Mouse (Mus musculus) C2C12 (cell line): ENCODE data around the gene Ptger2. TPM values are rescaled to one million over a fixed set of nuclear protein-coding genes. Genes with fewer than 3 reads are reported as not detected.
A peak's percentile ranks its signal among the peaks of the same experiment; 100 is the strongest.

ENCODE experiments used
- H3K27me3 ChIP-seq: one replicate; pipeline ENCODE4 v1.6.1; 2011; ENCODE audit not compliant: control insufficient read depth, insufficient read depth, insufficient read length
- H3K36me3 ChIP-seq: one replicate; pipeline ENCODE4 v1.6.1; 2011; ENCODE audit not compliant: control insufficient read depth, insufficient read depth
- H3K4me3 ChIP-seq: one replicate; pipeline ENCODE4 v1.5.1; 2011; ENCODE audit warnings: mild to moderate bottlenecking, control low read depth; ENCODE audit not compliant: poor library complexity, insufficient read depth, severe bottlenecking
- H3K79me2 ChIP-seq: one replicate; pipeline ENCODE4 v1.6.1; 2011; ENCODE audit not compliant: control insufficient read depth, insufficient read depth
- H3K79me3 ChIP-seq: one replicate; pipeline ENCODE4 v1.6.1; 2011; ENCODE audit warnings: low read depth, control low read depth
- H3ac ChIP-seq: one replicate; pipeline ENCODE3; 2011; ENCODE audit warnings: low read depth; ENCODE audit not compliant: control insufficient read depth, insufficient read length
- CEBPB ChIP-seq: IDR thresholded peaks from one replicate; pipeline ENCODE4 v1.6.1; 2011; ENCODE audit warnings: low read depth, mild to moderate bottlenecking, control low read depth, moderate library complexity
- CTCF ChIP-seq: IDR thresholded peaks from one replicate; pipeline ENCODE4 v1.5.1; 2011; ENCODE audit not compliant: control insufficient read depth, insufficient read depth, insufficient read length
- FOSL1 ChIP-seq: IDR thresholded peaks from one replicate; pipeline ENCODE4 v1.8.0; 2011; ENCODE audit warnings: mild to moderate bottlenecking, low read length; ENCODE audit not compliant: poor library complexity, insufficient read depth, severe bottlenecking
- MAX ChIP-seq: IDR thresholded peaks from one replicate; pipeline ENCODE4 v1.6.1; 2011; ENCODE audit warnings: mild to moderate bottlenecking, control low read depth
- MYOD1 ChIP-seq: IDR thresholded peaks from one replicate; pipeline ENCODE4 v1.6.1; 2011; ENCODE audit warnings: low read depth; ENCODE audit not compliant: control insufficient read depth, insufficient read length
- MYOG ChIP-seq: IDR thresholded peaks from one replicate; pipeline ENCODE4 v1.6.1; 2011; ENCODE audit not compliant: control insufficient read depth, insufficient read length; ENCODE audit errors: extremely low read depth
- USF1 ChIP-seq: IDR thresholded peaks from one replicate; pipeline ENCODE4 v1.6.1; 2011; ENCODE audit warnings: low read depth, mild to moderate bottlenecking, control low read depth, moderate library complexity
- microRNA-seq: library from miRNA; unstranded; fragments of <30 nt; microRNA quantifications from one replicate; pipeline ENCODE4, GENCODE M21; 2019; ENCODE audit warnings: borderline microRNAs expressed
- polyA plus RNA-seq: library from polyadenylated mRNA; unstranded; fragments of >200 nt; fragmentation: generic; extraction: Trizol; gene quantifications from one replicate; pipeline ENCODE4 v1.2.1, GENCODE M21; 2012; ENCODE audit warnings: missing spikeins

Gene Ptger2
- polyA plus RNA-seq, 1 experiment = not detected

DNA sequence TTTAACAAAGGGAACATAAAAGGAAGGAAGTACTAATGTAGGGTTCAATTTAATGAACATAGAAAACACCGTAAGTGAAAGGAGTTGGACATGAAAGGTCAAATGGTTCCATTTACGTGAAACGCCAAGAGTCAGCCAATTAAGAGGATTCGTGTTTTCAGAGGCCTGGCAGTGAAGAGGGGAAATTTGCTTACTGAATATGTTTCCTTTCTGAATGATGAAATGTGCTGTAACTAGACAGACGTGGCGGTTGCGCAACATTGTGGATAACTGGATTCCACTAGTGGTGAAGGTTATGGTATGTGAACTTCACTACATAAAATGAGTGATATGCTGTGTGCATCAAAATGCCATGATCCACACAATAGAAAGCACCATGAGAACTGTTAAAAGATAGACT is 50.1 kb downstream of the Ptger2 start:
- H3K4me3 ChIP-seq = no peak overlapping the region
- no peaks in the 10 kb centered on the region for H3K27me3 ChIP-seq
- no peaks in the 10 kb centered on the region for H3K79me3 ChIP-seq
- no peaks in the 10 kb centered on the region for H3K79me2 ChIP-seq
- no peak overlapping the region for H3ac ChIP-seq
- H3K36me3 ChIP-seq = no peaks in the 10 kb centered on the region
- TF ChIP-seq MYOD1 (no peak), CTCF (no peak), USF1 (no peak), MYOG (no peak), CEBPB (peak; percentile 68), MAX (no peak), FOSL1 (no peak)

DNA sequence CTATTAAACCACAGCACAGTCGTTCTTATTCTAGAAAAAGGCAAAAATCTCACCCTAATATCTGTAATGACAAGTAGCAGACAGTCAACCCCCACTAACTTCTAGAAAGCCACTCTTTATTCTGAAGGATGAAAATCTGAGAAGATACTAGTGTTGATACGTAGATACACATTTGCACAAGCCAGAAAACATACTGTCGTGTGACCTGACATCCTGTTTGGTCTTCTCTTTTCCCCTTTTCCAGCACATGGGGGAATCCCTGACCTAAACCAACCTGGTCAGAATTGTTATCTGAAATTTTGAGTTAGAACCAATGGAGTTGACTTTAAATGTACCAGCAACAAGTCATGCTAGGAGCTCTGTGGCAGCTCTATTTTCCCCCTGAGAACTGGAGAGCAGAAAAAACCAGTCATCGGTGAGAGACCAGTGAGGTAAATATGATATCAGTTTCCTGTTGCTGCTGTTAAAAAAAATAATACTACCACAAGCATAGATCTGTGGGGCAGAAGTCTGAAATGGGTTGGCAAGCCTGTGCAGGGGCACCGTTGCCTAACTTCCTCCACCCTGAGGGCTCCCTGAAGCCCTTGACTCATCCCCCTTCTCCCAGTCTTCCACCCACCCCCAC is 53.0 kb downstream of the Ptger2 start:
- no peaks in the 10 kb centered on the region for H3K79me2 ChIP-seq
- no peak overlapping the region for H3K4me3 ChIP-seq
- H3ac ChIP-seq = no peak overlapping the region
- H3K27me3 ChIP-seq = no peaks in the 10 kb centered on the region
- no peaks in the 10 kb centered on the region for H3K36me3 ChIP-seq
- TF ChIP-seq USF1 (no peak), MAX (no peak), MYOG (no peak), MYOD1 (no peak), CEBPB (no peak), CTCF (no peak), FOSL1 (no peak)
- no peaks in the 10 kb centered on the region for H3K79me3 ChIP-seq

DNA sequence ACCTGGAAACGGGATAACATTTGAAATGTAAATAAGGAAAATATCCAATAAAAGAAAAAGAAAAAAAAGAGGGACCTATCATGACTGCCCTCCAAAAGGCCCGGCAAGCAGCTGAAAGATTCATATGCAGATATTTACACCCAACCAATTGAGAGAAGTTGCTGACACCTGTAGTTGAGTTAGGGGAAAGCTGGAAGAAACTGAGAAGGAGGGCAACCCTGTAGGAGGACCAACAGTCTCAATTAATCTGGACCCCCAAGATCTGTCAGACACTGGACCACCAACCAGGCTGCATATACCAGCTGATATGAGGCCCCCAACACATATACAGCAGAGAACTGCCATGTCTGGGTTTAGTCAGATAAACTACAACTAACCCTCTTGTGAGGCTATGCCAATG is 60.1 kb downstream of the Ptger2 start:
- no peaks in the 10 kb centered on the region for H3K79me2 ChIP-seq

DNA sequence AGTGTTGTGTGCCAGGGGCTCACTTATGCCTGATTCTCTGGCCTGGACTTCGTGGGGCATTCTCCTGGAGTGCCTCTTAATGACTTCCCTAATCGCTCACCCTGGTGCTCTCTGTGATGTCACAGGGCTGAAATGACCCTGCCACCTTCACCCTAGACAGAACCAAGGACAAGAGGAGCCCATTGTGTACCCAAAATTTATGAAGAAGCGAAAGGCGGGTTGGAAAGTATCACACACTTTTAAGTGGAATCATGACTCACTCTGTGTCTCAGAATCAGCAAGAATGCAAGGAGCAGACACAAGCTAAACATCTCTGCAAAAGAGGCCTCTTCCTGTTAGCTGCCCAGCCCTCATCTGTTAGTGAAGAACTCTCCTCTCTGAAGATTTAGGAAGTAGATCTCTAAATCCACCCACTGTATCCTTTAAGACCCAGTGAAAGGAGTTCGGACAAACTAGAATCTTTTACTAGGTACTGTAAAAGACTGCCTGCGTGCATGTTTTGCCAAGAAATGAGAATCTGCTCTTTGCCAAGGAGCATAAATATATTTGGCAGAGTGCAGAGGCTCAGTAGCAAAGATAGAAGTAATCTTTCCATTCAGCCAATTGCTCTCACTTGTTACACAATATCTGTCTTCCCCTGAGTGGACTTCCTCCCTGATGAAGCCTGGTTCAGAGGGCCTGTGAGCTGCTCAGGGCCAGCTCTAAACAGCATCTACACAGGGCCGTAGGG is 61.9 kb downstream of the Ptger2 start:
- no peak overlapping the region for H3ac ChIP-seq
- H3K4me3 ChIP-seq = no peak overlapping the region
- no peaks in the 10 kb centered on the region for H3K79me3 ChIP-seq
- TF ChIP-seq USF1 = no peak
- TF ChIP-seq MYOD1 = no peak
- no peak for TF ChIP-seq MYOG
- no peak for TF ChIP-seq MAX
- TF ChIP-seq FOSL1 = no peak
- TF ChIP-seq CEBPB = no peak
- no peak for TF ChIP-seq CTCF
- H3K79me2 ChIP-seq = no peaks in the 10 kb centered on the region
- H3K27me3 ChIP-seq = no peaks in the 10 kb centered on the region
- no peaks in the 10 kb centered on the region for H3K36me3 ChIP-seq

More for the DNA sequence above, 60.1 kb downstream of the Ptger2 start:
- H3ac ChIP-seq = no peak overlapping the region
- TF ChIP-seq CTCF = no peak
- no peak overlapping the region for H3K4me3 ChIP-seq
- no peaks in the 10 kb centered on the region for H3K79me3 ChIP-seq
- H3K27me3 ChIP-seq = no peaks in the 10 kb centered on the region
- H3K36me3 ChIP-seq = no peaks in the 10 kb centered on the region

DNA sequence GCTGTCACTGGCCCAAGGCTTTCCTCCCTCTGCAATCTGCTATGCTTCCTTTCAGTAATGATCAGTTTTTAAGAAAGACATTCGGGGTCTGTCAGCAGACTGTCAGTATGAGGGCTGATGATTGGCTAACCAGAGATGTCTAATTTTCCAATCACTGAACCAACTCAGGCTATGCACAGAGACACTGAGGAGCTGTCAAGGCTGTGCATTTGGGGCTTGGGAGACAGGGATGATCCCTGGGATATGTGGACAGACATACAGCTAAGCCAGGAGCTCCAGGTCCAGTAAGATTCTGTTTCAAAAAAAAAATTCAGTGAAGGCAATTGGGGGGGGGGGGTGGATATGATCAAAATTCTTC is 62.4 kb downstream of the Ptger2 start:
- H3K36me3 ChIP-seq = no peaks in the 10 kb centered on the region
- H3K79me3 ChIP-seq = no peaks in the 10 kb centered on the region
- H3K79me2 ChIP-seq = no peaks in the 10 kb centered on the region
- TF ChIP-seq CEBPB = no peak
- TF ChIP-seq CTCF = no peak
- no peak for TF ChIP-seq MYOG
- TF ChIP-seq MYOD1 = no peak
- TF ChIP-seq MAX = no peak
- no peak for TF ChIP-seq FOSL1
- TF ChIP-seq USF1 = no peak
- H3K27me3 ChIP-seq = no peaks in the 10 kb centered on the region
- H3K4me3 ChIP-seq = no peak overlapping the region
- H3ac ChIP-seq = no peak overlapping the region

DNA sequence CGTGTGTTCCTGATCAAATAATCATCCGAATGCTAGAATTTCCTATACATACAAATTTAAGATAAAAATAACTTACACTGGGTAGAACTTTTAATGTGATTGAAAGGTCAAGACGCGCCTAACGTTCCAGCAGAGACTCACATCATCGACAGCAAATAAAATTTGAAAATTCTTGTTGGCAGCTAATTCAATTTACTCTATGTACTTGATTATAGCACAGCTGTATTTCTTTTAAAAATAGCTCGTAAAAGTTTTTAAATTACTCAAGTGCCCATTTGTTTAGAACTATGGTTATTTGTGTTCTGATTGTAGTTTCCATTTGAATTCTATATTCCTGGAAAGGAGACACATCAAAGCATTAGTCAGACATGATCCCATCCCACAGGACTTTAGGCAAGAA is 63.1 kb downstream of the Ptger2 start:
- Histone ChIP-seq H3K79me2 (no peaks in the 10 kb centered on the region), H3K27me3 (no peaks in the 10 kb centered on the region), H3K79me3 (no peaks in the 10 kb centered on the region), H3K36me3 (no peaks in the 10 kb centered on the region), H3K4me3 (no peak overlapping the region), H3ac (no peak overlapping the region)
- TF ChIP-seq USF1 = no peak
- no peak for TF ChIP-seq MYOG
- TF ChIP-seq FOSL1 = no peak
- no peak for TF ChIP-seq MYOD1
- no peak for TF ChIP-seq MAX
- no peak for TF ChIP-seq CTCF
- no peak for TF ChIP-seq CEBPB

Small RNAs within 50 kb of the gene (microRNA-seq; reads per million reads assigned to microRNA genes)
- gene Mir327 = not detected

Other genes starting within 250 kb of the Ptger2 start
- not detected for gene Gm8267, start 237.9 kb upstream of the Ptger2 start, polyA plus RNA-seq
- not detected for gene Ptgdr, start 128.8 kb upstream of the Ptger2 start, polyA plus RNA-seq
- gene Gpr137c, start 231.5 kb downstream of the Ptger2 start, polyA plus RNA-seq = 0.01 TPM
- 0.67 TPM for gene Txndc16, start 232.1 kb downstream of the Ptger2 start, polyA plus RNA-seq